Mouse (Mus musculus) midbrain, postnatal 0 days (tissue): ENCODE data around the gene Nmnat3. TPM values are rescaled to one million over a fixed set of nuclear protein-coding genes. Genes with fewer than 3 reads are reported as not detected.
A peak's percentile ranks its signal among the peaks of the same experiment; 100 is the strongest.

Experiments used
- ATAC-seq: fragments of 200-750 bp; cut with Nextera tagmentation; 2 replicates; pipeline ENCODE4 v1.8.0; 2017; ENCODE audit warnings: moderate number of reproducible peaks, mild to moderate bottlenecking, moderate TSS enrichment, moderate library complexity; ENCODE audit not compliant: low FRiP score
- DNase-seq: peaks from one replicate; pipeline ENCODE4 v3.0.0-alpha.2; 2015; ENCODE audit warnings: low spot score
- H3K27ac ChIP-seq: fragments of 300-500 bp; sonication (generic); 2 replicates; pipeline ENCODE4 v1.5.1; 2014; ENCODE audit warnings: low read depth, mild to moderate bottlenecking, low read length, mixed read lengths
- H3K27me3 ChIP-seq: fragments of 300-500 bp; sonication (generic); 2 replicates; pipeline ENCODE4 v1.6.1; 2014; ENCODE audit warnings: low read length, control low read depth, mixed read lengths; ENCODE audit not compliant: insufficient read depth
- H3K36me3 ChIP-seq: fragments of 300-500 bp; sonication (generic); 2 replicates; pipeline ENCODE4 v1.6.1; 2014; ENCODE audit warnings: low read length, control low read depth, mixed read lengths; ENCODE audit not compliant: insufficient read depth
- H3K4me1 ChIP-seq: fragments of 300-500 bp; sonication (generic); 2 replicates; pipeline ENCODE4 v1.6.1; 2014; ENCODE audit warnings: mild to moderate bottlenecking, control low read depth, antibody characterized with exemption, low read length, mixed read lengths; ENCODE audit not compliant: insufficient read depth
- H3K4me2 ChIP-seq: fragments of 300-500 bp; sonication (generic); 2 replicates; pipeline ENCODE4 v1.6.1; 2014; ENCODE audit warnings: low read depth, mild to moderate bottlenecking, low read length, mixed read lengths; ENCODE audit not compliant: poor library complexity, severe bottlenecking
- H3K4me3 ChIP-seq: fragments of 300-500 bp; sonication (generic); 2 replicates; pipeline ENCODE4 v1.5.1; 2014; ENCODE audit warnings: low read depth, mild to moderate bottlenecking, low read length, moderate library complexity
- H3K9ac ChIP-seq: fragments of 300-500 bp; sonication (generic); replicated peaks from 2 replicates; pipeline ENCODE4 v1.6.1; 2014; ENCODE audit warnings: mild to moderate bottlenecking, low read length, moderate library complexity, mixed read lengths; ENCODE audit not compliant: poor library complexity, severe bottlenecking
- H3K9me3 ChIP-seq: fragments of 300-500 bp; sonication (generic); 2 replicates; pipeline ENCODE4 v1.6.1; 2016; ENCODE audit warnings: low read length, control low read depth
- CTCF ChIP-seq: IDR thresholded peaks from 2 replicates; pipeline ENCODE4 v1.5.1; 2016; ENCODE audit warnings: antibody characterized with exemption, mild to moderate bottlenecking
- WGBS: fragments of 180-500 bp; shearing (Covaris S2); extraction: QIAGEN DNeasy Blood & Tissue Kit; methylation state at CpG from one replicate; pipeline ENCODE4 v1.1.7; 2014; 5-methylcytosine and 5-hydroxymethylcytosine counted together
- polyA plus RNA-seq: library from polyadenylated mRNA; unstranded; fragments of >200 nt; fragmentation: Nextera tagmentation; extraction: Ambion mirVana; gene quantifications from 2 replicates; pipeline ENCODE4 v1.2.1, GENCODE M21; 2015
- total RNA-seq: library from RNA; depleted of rRNA; stranded (reverse); fragments of >200 nt; gene quantifications from 2 replicates; pipeline ENCODE4 v1.2.3, GENCODE M21; 2014

Nmnat3 gene
- total and polyA plus RNA-seq, 2 experiments from 2014 or later = 0.88 to 1.0 TPM

DNA sequence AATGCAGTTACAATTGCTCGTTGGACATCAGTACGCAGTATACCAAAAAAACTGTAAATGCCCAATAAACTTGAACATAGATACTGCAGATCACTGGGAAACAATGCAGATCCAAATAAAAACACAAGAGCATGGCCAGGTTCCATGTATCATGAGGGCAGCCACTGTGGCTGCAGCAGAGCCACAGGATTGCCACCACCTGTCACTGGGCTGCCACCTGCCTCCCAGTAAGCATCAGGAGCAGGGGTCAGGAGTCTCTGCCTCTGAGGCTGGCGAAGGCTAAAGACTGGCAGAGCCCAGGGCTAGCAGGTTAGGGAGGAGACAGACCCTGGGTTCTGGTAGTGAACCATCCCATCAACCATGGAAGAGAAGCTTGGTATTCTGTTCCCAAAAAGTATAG lies 67.7 kb downstream of the Nmnat3 start:
- H3K9ac ChIP-seq = no peak overlapping the region
- no peak overlapping the region for H3K4me2 ChIP-seq
- H3K36me3 ChIP-seq = no peaks in the 10 kb centered on the region
- no peak for ATAC-seq
- WGBS = 97% methylated on average over 3 of the region's 3 CpGs
- H3K27me3 ChIP-seq = no peaks in the 10 kb centered on the region
- H3K4me3 ChIP-seq = no peak overlapping the region
- TF ChIP-seq CTCF = no peak
- H3K9me3 ChIP-seq = no peaks in the 10 kb centered on the region
- peaks cover 2% of the 10 kb centered on the region; the same call in 1 of the 2 replicates for H3K4me1 ChIP-seq
- H3K27ac ChIP-seq = no peak overlapping the region
- no peak for DNase-seq

DNA sequence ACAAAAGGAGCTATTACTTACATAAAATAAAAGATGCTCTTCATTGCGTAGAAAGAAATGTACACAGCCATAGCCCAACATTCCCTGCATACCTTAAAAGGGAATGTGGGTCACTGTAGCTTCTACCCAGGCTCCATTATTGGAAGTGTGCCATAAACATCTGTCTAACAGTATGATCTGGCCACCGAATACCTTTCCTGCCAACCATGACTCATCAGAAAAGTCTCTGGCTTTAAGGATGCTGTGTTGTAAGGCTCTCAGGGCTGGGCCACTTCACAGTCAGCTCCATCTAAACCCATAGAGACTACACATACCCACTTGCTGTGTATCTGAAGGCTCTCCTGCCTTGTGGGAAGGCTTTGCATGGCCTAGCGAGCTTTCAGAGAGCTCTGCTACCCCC lies 73.8 kb downstream of the Nmnat3 start:
- WGBS = 84% methylated on average over 3 of the region's 3 CpGs
- Histone ChIP-seq H3K36me3 (no peaks in the 10 kb centered on the region), H3K27ac (no peak overlapping the region), H3K4me1 (no peaks in the 10 kb centered on the region), H3K4me3 (no peak overlapping the region), H3K4me2 (no peak overlapping the region), H3K27me3 (no peaks in the 10 kb centered on the region), H3K9me3 (no peaks in the 10 kb centered on the region), H3K9ac (no peak overlapping the region)
- no peak for DNase-seq
- no peak for TF ChIP-seq CTCF
- ATAC-seq = no peak

DNA sequence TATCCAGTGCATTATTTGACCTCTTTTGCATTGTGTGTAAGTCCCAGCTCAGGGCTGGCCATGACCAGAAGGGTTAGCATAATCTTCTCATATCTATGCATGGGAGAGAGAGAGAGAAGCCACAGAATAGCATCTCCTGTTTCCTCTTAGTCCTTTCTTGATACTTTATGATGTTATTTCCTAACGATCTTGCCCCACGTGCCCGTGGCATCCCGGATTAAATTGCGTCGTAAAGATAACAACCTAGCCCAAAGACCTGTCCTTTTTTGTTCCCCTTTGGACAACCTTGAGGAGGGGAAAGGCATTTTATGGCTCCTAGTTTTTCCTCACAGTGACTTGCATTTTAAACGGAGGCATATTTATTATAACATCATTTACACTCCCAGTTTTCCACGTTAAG lies 78.8 kb downstream of the Nmnat3 start:
- Histone ChIP-seq H3K27ac (no peak overlapping the region), H3K4me3 (no peak overlapping the region), H3K9me3 (no peaks in the 10 kb centered on the region), H3K9ac (no peak overlapping the region), H3K4me2 (no peak overlapping the region), H3K4me1 (no peaks in the 10 kb centered on the region), H3K27me3 (no peaks in the 10 kb centered on the region), H3K36me3 (no peaks in the 10 kb centered on the region)
- no peak for TF ChIP-seq CTCF
- DNase-seq = no peak
- 61% methylated on average over 8 of the region's 8 CpGs for WGBS
- no peak for ATAC-seq

DNA sequence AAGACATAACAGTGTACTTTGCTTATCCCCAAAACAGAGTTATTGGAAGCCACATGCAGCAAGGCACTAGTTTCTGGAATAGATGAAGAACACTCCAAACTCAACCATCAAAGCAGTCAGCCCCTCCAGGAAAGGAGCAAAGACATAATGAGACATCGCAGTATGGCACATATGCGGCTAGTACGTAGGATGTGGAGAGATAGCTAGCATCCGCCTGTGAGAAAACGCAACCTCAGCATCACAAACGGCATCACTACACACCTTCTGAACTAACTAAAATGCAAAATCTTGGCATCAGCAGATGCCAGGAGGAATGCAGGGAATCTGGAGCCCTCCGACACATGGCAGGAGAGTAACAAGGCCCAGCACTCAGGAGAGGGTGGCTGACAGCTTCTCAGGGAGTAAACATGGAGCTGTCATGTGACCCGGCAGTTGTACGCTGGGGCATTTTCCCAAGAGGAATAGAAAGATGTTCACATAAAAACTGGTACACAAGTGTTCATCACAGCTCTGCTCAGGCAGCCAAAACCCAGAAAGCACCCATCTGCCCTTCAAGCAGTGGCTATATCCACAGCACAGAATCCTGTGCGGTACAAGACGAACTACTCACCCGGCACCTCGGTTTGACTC lies 80.2 kb downstream of the Nmnat3 start:
- ATAC-seq (no peak), DNase-seq (no peak)
- H3K27ac ChIP-seq = no peak overlapping the region
- H3K36me3 ChIP-seq = no peaks in the 10 kb centered on the region
- no peaks in the 10 kb centered on the region for H3K27me3 ChIP-seq
- no peak overlapping the region for H3K4me2 ChIP-seq
- H3K9ac ChIP-seq = no peak overlapping the region
- H3K9me3 ChIP-seq = no peaks in the 10 kb centered on the region
- TF ChIP-seq CTCF = no peak
- H3K4me3 ChIP-seq = no peak overlapping the region
- no peaks in the 10 kb centered on the region for H3K4me1 ChIP-seq
- WGBS = 86% methylated on average over 13 of the region's 13 CpGs

DNA sequence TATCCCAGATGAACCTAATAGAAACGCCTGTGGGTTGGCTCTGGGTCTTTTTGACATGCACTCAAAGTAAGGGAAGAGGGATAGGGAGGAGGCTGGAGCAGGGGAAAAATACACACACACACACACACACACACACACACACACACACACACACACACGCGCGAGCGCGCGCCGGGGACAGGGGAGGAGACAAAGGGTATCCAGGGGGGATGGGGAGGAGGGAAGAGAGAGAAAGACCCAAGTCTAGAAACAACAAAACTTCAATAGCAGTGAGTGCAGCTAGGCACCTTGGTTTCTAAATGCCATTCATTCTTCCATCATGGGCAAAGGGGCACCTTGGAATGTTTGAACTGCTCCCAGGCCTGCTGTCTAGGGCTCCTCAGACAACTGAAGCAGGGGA lies 82.5 kb downstream of the Nmnat3 start:
- H3K4me3 ChIP-seq = no peak overlapping the region
- H3K36me3 ChIP-seq = no peaks in the 10 kb centered on the region
- no peak overlapping the region for H3K4me2 ChIP-seq
- DNase-seq (no peak), ATAC-seq (no peak)
- H3K9me3 ChIP-seq = no peaks in the 10 kb centered on the region
- 58% methylated on average over 8 of the region's 8 CpGs for WGBS
- no peaks in the 10 kb centered on the region for H3K4me1 ChIP-seq
- H3K27me3 ChIP-seq = no peaks in the 10 kb centered on the region
- TF ChIP-seq CTCF = no peak
- H3K9ac ChIP-seq = no peak overlapping the region
- no peak overlapping the region for H3K27ac ChIP-seq

DNA sequence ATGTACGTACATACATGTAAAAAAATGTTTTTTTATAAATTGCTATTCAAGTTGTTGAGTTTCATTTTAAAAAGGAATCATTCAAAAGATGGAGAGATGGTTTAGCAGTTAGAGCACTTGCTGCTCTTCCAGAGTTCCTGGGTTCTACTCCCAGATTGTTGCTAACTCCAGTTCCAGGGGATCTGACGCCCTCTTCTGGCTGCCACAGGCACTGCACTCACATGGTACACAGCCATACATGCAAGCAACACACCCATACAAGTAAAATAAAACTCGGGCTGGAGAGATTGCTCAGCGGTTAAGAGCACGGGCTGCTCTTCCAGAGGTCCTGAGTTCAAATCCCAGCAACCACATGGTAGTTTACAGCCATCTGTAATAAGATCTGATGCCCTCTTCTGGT lies 86.1 kb downstream of the Nmnat3 start:
- ATAC-seq (no peak), DNase-seq (no peak)
- H3K9me3 ChIP-seq = no peaks in the 10 kb centered on the region
- H3K4me1 ChIP-seq = 0 out of 2 replicates have a peak, but pooled peaks cover 5% of the 10 kb centered on the region
- no peaks in the 10 kb centered on the region for H3K27me3 ChIP-seq
- H3K9ac ChIP-seq = no peak overlapping the region
- peak; percentile 35 for TF ChIP-seq CTCF
- no peak overlapping the region for H3K4me3 ChIP-seq
- H3K36me3 ChIP-seq = no peaks in the 10 kb centered on the region
- H3K4me2 ChIP-seq = no peak overlapping the region
- WGBS = 95% methylated on average over 5 of the region's 5 CpGs
- H3K27ac ChIP-seq = no peak overlapping the region
